Mouse (Mus musculus) kidney, adult 18-20 months (tissue): Measurements from ENCODE around the gene Tcl1b1.
"Not testable (repeated sequence)": the region's sequence is repeated elsewhere in the genome, so short reads cannot be mapped to it uniquely, and the experiment has no call there.

ENCODE experiments used
- DNase-seq: peaks from one replicate; pipeline ENCODE4 v3.0.0; 2021

The Tcl1b1 gene

DNA sequence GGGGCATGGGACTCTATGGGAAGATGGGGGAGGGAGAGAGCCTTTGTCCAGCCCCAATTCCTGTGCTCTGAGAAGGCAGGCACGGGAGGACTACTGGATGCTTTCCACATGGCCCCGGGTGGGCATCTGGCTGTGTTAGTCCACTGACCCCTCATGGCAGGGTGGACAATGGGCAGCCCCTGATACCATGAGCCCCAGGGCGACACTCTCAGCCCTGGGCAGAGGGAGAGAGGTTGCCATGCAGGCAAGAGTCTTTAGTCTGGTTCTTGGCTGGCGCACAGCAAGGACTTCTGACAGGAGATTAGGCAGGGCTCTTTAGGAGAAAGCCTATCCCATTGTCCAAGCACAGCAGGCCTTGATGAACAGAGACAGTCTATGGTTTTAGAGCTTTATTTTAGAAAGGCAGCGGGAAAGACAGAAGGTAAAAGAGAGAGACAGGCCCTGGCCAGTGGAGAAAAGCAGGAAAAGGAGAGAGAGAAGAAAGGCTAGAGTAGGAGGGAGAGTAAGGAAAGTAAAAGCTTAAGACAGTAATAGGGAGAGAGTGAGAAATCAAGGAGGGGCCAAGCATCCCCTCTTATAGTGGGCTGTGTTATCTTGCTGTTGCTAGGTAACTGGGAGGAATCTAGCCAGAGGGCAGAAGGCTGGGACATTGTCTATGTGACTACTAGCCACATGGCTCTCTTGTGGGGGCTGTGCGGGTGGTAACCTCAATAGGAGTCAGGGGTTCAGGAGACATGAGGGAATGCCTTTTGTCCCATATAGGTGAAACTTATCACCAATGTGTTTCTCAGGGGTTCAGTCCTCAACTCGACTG lies 40.4 kb downstream of the Tcl1b1 start:
- not testable (repeated sequence) for DNase-seq

DNA sequence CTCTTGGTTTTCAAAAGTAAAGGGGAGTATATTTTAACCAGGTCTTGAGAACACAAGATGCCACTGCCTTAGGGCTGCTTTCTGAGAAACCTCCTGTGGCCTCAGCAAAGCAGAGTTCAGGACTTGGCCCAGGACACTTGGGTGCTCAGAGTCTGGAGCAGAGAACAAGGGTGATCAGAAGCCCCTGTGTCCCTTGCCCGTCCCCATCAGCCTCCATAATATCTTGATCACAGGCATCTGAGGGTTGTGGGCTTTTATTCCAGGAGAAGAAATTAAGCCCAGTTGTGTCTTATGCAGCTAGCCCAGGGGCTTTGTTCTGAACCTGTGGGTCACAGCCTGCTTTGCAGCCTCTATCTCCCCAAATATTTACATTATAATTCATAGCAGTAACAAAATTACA lies 42.2 kb downstream of the Tcl1b1 start, which contains the start of gene Tcl1b4:
Gene Tcl1b4, plus strand, starts transcription at position 301 of the 400 bp plus-strand sequence.
- DNase-seq: not testable (repeated sequence)

DNA sequence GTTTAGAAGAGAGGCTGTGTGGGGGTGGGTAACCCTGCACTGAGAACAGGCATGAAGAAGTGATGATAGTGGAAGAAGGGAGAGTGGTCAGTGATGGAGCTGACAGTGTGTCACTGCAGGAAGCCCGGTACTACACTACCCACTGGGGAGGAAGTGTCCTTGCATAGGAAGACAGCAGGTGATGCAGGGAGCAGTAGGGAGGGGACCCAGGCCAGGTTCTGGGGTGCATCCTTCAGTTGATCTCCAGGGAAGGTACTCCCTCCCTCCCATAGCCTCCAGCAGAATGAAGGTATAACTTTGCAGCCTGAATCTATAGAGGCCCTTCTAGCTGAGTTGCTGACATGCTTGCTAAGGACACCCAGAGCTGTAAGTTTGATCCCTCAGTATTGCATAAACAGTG lies 47.6 kb downstream of the Tcl1b1 start:
- DNase-seq: no peak

DNA sequence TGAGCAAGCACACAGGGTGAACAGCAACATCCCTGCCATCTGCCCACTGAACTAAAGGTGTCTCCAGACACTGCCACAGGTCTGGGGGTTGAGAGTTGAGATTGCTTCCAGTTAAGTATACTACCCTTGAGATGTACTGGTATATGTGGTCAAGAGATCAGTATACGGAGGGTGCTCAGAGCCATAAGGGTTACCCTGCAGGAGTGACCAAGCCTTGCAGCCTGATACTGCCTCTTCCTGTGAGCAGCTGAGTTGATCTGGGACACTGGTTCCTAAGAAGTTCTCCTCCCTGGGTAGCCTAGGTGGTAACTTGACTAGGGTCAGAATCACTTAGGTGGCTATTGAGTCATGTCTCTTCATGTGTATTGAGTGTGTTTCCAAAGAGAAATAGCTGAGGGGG lies 49.0 kb downstream of the Tcl1b1 start:
- DNase-seq: no peak

DNA sequence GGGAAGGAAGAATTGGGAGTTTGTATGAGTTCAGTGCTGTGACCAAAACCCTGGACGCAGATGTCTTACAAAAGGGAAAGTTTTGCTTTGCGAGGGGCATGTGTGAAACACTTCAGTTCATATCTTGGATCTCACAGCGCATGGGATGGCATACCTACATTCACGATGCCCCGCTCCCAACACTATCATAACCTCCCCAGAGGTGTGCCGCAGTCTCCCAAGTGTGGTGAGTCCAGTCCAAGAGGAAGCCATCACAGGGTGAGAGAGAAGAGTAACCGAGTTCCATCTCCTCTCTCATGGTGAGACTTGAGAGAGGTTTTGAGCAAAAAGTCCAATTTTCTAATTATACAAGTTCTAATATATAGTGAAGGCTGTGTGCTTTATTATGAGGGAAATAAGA lies 49.7 kb downstream of the Tcl1b1 start:
- no peak for DNase-seq
